Mouse (Mus musculus): ENCODE measurements around the gene Zfp318. TPM values are rescaled to one million over a fixed set of nuclear protein-coding genes. Genes with fewer than 3 reads are reported as not detected.

Gene Zfp318
- polyA plus RNA-seq (2012; rRNA removed): 6.7 and 9.3 TPM in 2 replicates

DNA sequence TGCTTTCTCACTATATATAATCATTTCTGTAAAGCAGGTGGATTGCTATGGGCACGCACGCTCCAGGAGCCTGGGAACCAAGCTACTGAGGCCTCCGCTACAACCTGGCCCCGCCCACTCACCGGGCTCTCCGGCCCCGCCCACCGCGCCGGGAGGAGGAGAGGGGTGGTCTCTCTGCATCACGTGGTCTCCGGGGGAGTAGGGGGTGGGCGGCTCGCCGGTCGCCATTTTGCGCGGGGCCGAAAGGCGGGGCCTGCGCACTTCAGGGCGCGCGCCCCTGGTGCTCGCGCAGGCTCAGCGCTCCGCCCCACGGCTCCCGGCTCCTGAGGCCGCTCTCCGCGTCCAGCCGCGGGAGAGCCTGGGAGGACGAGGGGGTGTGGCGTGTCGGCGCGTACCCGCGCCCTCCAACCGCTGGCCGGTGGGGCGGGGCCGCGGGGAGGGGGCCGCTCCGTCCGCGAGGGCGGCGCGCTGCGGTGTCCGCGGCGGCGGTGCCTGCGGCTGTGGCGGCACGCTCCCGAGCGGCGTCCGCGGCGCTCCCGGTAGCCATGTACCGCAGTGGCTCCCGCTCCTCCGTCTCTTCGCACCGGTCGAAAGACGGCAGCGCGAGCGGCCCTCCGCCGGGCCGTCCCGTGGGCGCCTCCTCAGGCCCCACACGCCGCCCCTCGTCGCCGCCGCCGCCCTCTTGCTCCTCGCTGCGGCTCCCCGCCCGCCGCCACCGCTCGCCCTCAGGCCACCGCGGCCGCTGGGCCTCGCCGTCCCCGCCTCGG lies at the start of gene Zfp318:
Zfp318 (plus strand) TSS at position 438 of the 767 bp plus-strand sequence.

GRCm38 (mm10) chr17:46428761-46429414 lies 45.4 kb downstream of the Zfp318 start, which contains the start of gene Crip3:
Gene Crip3 (plus strand): TSS chr17:46428926.

DNA sequence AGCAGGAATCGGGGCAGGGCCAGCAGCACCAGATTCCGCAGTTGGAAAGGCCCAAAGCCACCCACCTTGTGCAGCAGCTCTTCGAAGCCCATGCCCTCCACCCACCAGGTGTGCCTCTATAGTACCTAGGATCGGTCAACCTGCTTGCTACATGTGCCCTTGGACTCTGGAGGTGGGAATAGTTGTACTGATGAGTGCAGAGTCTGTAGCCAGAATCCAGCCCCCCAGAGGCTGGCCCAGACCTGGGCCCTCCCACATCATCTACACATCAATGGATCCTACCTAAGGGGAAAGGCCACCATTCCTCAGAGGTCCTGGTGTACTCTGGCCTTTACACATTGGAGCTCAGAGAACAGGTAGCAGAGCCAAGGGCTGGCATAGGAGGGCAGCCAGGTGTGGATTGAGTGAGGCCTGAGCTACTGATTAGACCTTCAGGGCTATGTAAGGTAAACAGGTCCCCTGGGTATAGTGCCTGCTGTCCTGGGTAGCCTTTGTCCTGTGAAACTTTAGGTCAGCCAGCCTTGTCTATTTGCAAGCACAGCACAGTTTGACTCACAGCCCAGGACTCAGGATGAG lies 54.9 kb downstream of the Zfp318 start, which contains the start of gene Slc22a7:
Slc22a7 (minus strand) TSS at position 160 of the 576 bp plus-strand sequence.

Other genes starting within 250 kb of the Zfp318 start
- 5.5 and 8.3 TPM in 2 replicates for gene Rsph9, start 239.5 kb upstream of the Zfp318 start, polyA plus RNA-seq (2012; rRNA removed)
- 21.2 and 23.8 TPM in 2 replicates for gene Mad2l1bp, start 230.2 kb upstream of the Zfp318 start, polyA plus RNA-seq (2012; rRNA removed)
- gene Gtpbp2, start 222.7 kb upstream of the Zfp318 start, polyA plus RNA-seq (2012; rRNA removed): 244 and 286 TPM in 2 replicates
- 3.0 and 3.5 TPM in 2 replicates for gene Polh, start 181.1 kb upstream of the Zfp318 start, polyA plus RNA-seq (2012; rRNA removed)
- gene Xpo5, start 180.9 kb upstream of the Zfp318 start, polyA plus RNA-seq (2012; rRNA removed): 11.8 and 13.3 TPM in 2 replicates
- gene Polr1c, start 135.7 kb upstream of the Zfp318 start, polyA plus RNA-seq (2012; rRNA removed): 46.4 and 49.7 TPM in 2 replicates
- 355 and 471 TPM in 2 replicates for gene Yipf3, start 135.7 kb upstream of the Zfp318 start, polyA plus RNA-seq (2012; rRNA removed)
- 2.9 and 4.1 TPM in 2 replicates for gene Lrrc73, start 130.2 kb upstream of the Zfp318 start, polyA plus RNA-seq (2012; rRNA removed)
- gene Tjap1, start 100.7 kb upstream of the Zfp318 start, polyA plus RNA-seq (2012; rRNA removed): 46.2 and 49.1 TPM in 2 replicates
- gene Dlk2, start 86.3 kb upstream of the Zfp318 start, polyA plus RNA-seq (2012; rRNA removed): 0.10 and 0.90 TPM in 2 replicates
- 48.2 and 49.7 TPM in 2 replicates for gene Abcc10, start 55.4 kb upstream of the Zfp318 start, polyA plus RNA-seq (2012; rRNA removed)
- 0.50 and 0.83 TPM in 2 replicates for gene Crip3, start 45.2 kb downstream of the Zfp318 start, polyA plus RNA-seq (2012; rRNA removed)
- gene Slc22a7, start 54.7 kb downstream of the Zfp318 start, polyA plus RNA-seq (2012; rRNA removed): 0.08 TPM in 1 of 2 replicates, not detected in the other
- gene Ttbk1, start 103.9 kb downstream of the Zfp318 start, polyA plus RNA-seq (2012; rRNA removed): 0.38 and 0.45 TPM in 2 replicates
- 4.1 TPM in 2 replicates for gene Dnph1, start 113.0 kb downstream of the Zfp318 start, polyA plus RNA-seq (2012; rRNA removed)
- gene Cul9, start 162.7 kb downstream of the Zfp318 start, polyA plus RNA-seq (2012; rRNA removed): 12.2 and 12.8 TPM in 2 replicates
- gene Srf, start 172.4 kb downstream of the Zfp318 start, polyA plus RNA-seq (2012; rRNA removed): 229 and 257 TPM in 2 replicates
- 18.7 and 23.5 TPM in 2 replicates for gene Ptk7, start 245.8 kb downstream of the Zfp318 start, polyA plus RNA-seq (2012; rRNA removed)